Mouse (Mus musculus) brain, embryonic 14.5 days (tissue): ENCODE data around the gene Spopl.

Source experiments
- CTCF ChIP-seq: fragments of 200-500 bp; IDR thresholded peaks from 2 replicates; pipeline ENCODE4 v1.5.1; 2012; ENCODE audit warnings: inconsistent platforms, mild to moderate bottlenecking, moderate library complexity, borderline replicate concordance; ENCODE audit not compliant: insufficient read depth, insufficient read length; ENCODE audit errors: extremely low read depth
- POLR2A ChIP-seq: fragments of 200-500 bp; IDR thresholded peaks from 2 replicates; pipeline ENCODE4 v1.6.1; 2012; ENCODE audit warnings: mild to moderate bottlenecking, inconsistent platforms, borderline replicate concordance; ENCODE audit not compliant: poor library complexity, insufficient read depth, insufficient read length, severe bottlenecking; ENCODE audit errors: extremely low read depth

DNA sequence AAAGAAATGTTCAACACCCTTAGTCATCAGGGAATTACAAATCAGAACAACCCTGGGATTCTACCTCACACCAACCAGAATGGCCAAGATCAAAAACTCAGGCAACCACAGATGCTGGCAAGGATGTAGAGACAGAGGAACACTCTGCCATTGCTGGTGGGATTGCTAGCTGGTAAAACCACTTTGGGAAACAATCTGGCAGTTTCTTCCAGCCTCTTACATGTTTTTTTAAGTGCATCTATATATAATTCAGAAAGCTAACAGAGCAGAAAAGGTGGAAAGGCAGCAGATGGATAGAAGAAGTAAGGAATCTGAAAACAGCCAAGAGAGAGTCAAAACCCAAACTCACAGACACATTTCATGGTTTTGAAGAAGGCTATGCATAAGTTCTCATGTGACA is 33.5 kb upstream of the Spopl start:
- TF ChIP-seq POLR2A (no peak), CTCF (no peak)
